Comparison of ENCODE assay signal across 15 mouse cellular contexts in genomic region chr7:45722348-45722713, GRCm38 (mm10). TPM values are rescaled to one million over a fixed set of nuclear protein-coding genes. Genes with fewer than 3 reads are reported as not detected.
DNase-seq lines count a peak whose midpoint lies in the region; ATAC-seq and TF ChIP-seq lines count a peak whose summit lies in the region.
"Had no signal": no experiment of that assay in that cellular context is flagged by ENCODE, and none has a peak within 500 bp of the region (broad histone marks: within the 10 kb centered on the region; RNA-seq: fewer than 3 reads in every experiment).

No protein-coding gene starts in this region.

- intact Hi-C loops in heart, postnatal 14 days (cut with DNase I) = no loop called here

- peak overlapping the region; percentile 21; the same call in 1 of the 2 replicates for H3K9ac ChIP-seq in heart, embryonic 13.5 days
- peak overlapping the region; percentile 45 for H3K9ac ChIP-seq in intestine, postnatal 0 days (ENCODE audit: low read depth, low read length)
- peak overlapping the region; percentile 51; the same call in 1 of the 2 replicates for H3K9ac ChIP-seq in stomach, postnatal 0 days (ENCODE audit: low read length)
- H3K9ac ChIP-seq: forebrain, postnatal 0 days had no signal

- ATAC-seq in heart, embryonic 13.5 days (ENCODE audit: extremely low read depth, insufficient number of reproducible peaks, low FRiP score, low TSS enrichment) = no peak
- ATAC-seq in intestine, postnatal 0 days = 0 out of 2 replicates have a peak, but pooled peaks have one; percentile 1
- ATAC-seq in stomach, postnatal 0 days (ENCODE audit: low FRiP score, low TSS enrichment) = no peak
- ATAC-seq: forebrain, postnatal 0 days had no signal

- WGBS in heart, embryonic 13.5 days = 68% methylated on average over 13 of the region's 13 CpGs
- WGBS in intestine, postnatal 0 days = 52% methylated on average over 13 of the region's 13 CpGs
- 58% methylated on average over 11 of the region's 13 CpGs for WGBS in stomach, postnatal 0 days

- H3K4me2 ChIP-seq in heart, embryonic 13.5 days = no peak overlapping the region
- H3K4me2 ChIP-seq in intestine, postnatal 0 days (replicated peaks; ENCODE audit: low read depth) = peak overlapping the region; percentile 57
- peak overlapping the region; percentile 35 for H3K4me2 ChIP-seq in stomach, postnatal 0 days (replicated peaks; ENCODE audit: low read depth)

- H3K4me3 ChIP-seq in heart, embryonic 13.5 days = no peak overlapping the region
- peak overlapping the region; percentile 80 for H3K4me3 ChIP-seq in testis, adult 2 months (ENCODE audit: control insufficient read depth, low read depth, low read length)
- peak overlapping the region; percentile 33 for H3K4me3 ChIP-seq in intestine, postnatal 0 days (ENCODE audit: low read depth, low read length)
- peak overlapping the region; percentile 27; the same call in 1 of the 2 replicates for H3K4me3 ChIP-seq in stomach, postnatal 0 days (ENCODE audit: low read depth, low read length)

- no peak for TF ChIP-seq EP300 in stomach, postnatal 0 days (optimal IDR thresholded peaks at IDR 0.05)

- DNase-seq in heart, postnatal 14 days = no peak
- DNase-seq in testis, postnatal 10 days (ENCODE audit: low spot score) = no peak
- peak; percentile 50 for DNase-seq in stomach, postnatal 0 days (ENCODE audit: low spot score)
- DNase-seq in urinary bladder, postnatal 4 days (ENCODE audit: low spot score in 2 of 2) = no peak
- no peak for DNase-seq in MN1 (ENCODE audit: low spot score)
- DNase-seq: forebrain, postnatal 0 days had no signal

- H3K36me3 ChIP-seq in heart, embryonic 13.5 days = peaks cover 86% of the 10 kb centered on the region
- H3K36me3 ChIP-seq in testis, adult 2 months (ENCODE audit: control insufficient read depth, insufficient read depth, low read length) = no peaks in the 10 kb centered on the region
- H3K36me3 ChIP-seq in intestine, postnatal 0 days (ENCODE audit: control insufficient read depth, insufficient read depth) = peaks cover 52% of the 10 kb centered on the region
- H3K36me3 ChIP-seq in stomach, postnatal 0 days (ENCODE audit: control insufficient read depth, insufficient read depth, low read length) = peaks cover 22% of the 10 kb centered on the region

- TF ChIP-seq POLR2A in testis, adult 2 months (IDR thresholded peaks at IDR 0.05; ENCODE audit: control insufficient read depth, low read depth, low read length) = no peak; the same call in 1 of the 2 replicates

- H3K27ac ChIP-seq in heart, embryonic 13.5 days (replicated peaks) = no peak overlapping the region
- H3K27ac ChIP-seq in testis, adult 2 months (ENCODE audit: control insufficient read depth, insufficient read depth, low read depth, low read length) = no peak overlapping the region
- peak overlapping the region; percentile 86 for H3K27ac ChIP-seq in intestine, postnatal 0 days (ENCODE audit: low read depth, low read length)
- H3K27ac ChIP-seq in stomach, postnatal 0 days (replicated peaks) = peak overlapping the region; percentile 67

- H3K4me1 ChIP-seq in heart, embryonic 13.5 days = peaks cover 21% of the 10 kb centered on the region
- H3K4me1 ChIP-seq in testis, adult 2 months (ENCODE audit: control insufficient read depth, insufficient read depth, low read length) = peaks cover 6% of the 10 kb centered on the region
- 0 out of 2 replicates have a peak, but pooled peaks cover 2% of the 10 kb centered on the region for H3K4me1 ChIP-seq in intestine, postnatal 0 days (replicated peaks; ENCODE audit: control insufficient read depth, insufficient read depth, low read length)
- H3K4me1 ChIP-seq in stomach, postnatal 0 days (replicated peaks; ENCODE audit: control insufficient read depth, insufficient read depth) = 0 out of 2 replicates have a peak, but pooled peaks cover 2% of the 10 kb centered on the region

- no peaks in the 10 kb centered on the region for H3K9me3 ChIP-seq in heart, embryonic 13.5 days
- no peaks in the 10 kb centered on the region for H3K9me3 ChIP-seq in intestine, postnatal 0 days (ENCODE audit: control insufficient read depth)
- H3K9me3 ChIP-seq in stomach, postnatal 0 days (ENCODE audit: control insufficient read depth, low read length) = no peaks in the 10 kb centered on the region

- no peaks in the 10 kb centered on the region for H3K27me3 ChIP-seq in heart, embryonic 13.5 days (replicated peaks)
- no peaks in the 10 kb centered on the region for H3K27me3 ChIP-seq in testis, adult 2 months (ENCODE audit: control insufficient read depth, insufficient read depth, low read length)
- no peaks in the 10 kb centered on the region for H3K27me3 ChIP-seq in intestine, postnatal 0 days (replicated peaks; ENCODE audit: control insufficient read depth, insufficient read depth, low read length)
- H3K27me3 ChIP-seq in stomach, postnatal 0 days (ENCODE audit: control insufficient read depth, insufficient read depth, low read length) = no peaks in the 10 kb centered on the region
- H3K27me3 ChIP-seq: CH12.LX had no signal

- TF ChIP-seq CTCF in testis, adult 2 months (IDR thresholded peaks at IDR 0.05; ENCODE audit: control insufficient read depth, insufficient read depth, insufficient replicate concordance, low read depth, low read length) = no peak
- TF ChIP-seq CTCF in intestine, postnatal 0 days (IDR thresholded peaks at IDR 0.05; ENCODE audit: low read depth) = peak; percentile 48
- no peak for TF ChIP-seq CTCF in stomach, postnatal 0 days (IDR thresholded peaks at IDR 0.05; ENCODE audit: low read depth)

RNA-seq across cellular contexts. Expression of gene Fam83e, which starts 1.3 kb away (rescaled TPM):
- polyA plus RNA-seq in heart, embryonic 13.5 days (2015; fragmentation: Nextera tagmentation; extraction: Ambion mirVana) = 0.20 and 0.31 TPM in 2 replicates
- total RNA-seq in heart, postnatal 14 days (2021) = under 1 TPM; 0.17 to 0.24 TPM
- 145 and 176 TPM in 2 replicates for polyA plus RNA-seq in testis, adult 2 months (2012; rRNA removed)
- polyA plus RNA-seq in intestine, postnatal 0 days (2015; fragmentation: Nextera tagmentation; extraction: Ambion mirVana) = 16.6 and 16.7 TPM in 2 replicates
- 21.6 and 24.8 TPM in 2 replicates for polyA plus RNA-seq in stomach, postnatal 0 days (2015; fragmentation: Nextera tagmentation; extraction: Ambion mirVana)
- polyA plus RNA-seq: forebrain, postnatal 0 days had no signal

RNA-seq across cellular contexts. Expression of gene Spaca4, which starts 3.3 kb away (rescaled TPM):
- not detected in 2 replicates for polyA plus RNA-seq in heart, embryonic 13.5 days (2015; fragmentation: Nextera tagmentation; extraction: Ambion mirVana)
- total RNA-seq in heart, postnatal 14 days (2021) = not detected
- polyA plus RNA-seq in testis, adult 2 months (2012; rRNA removed) = 589 and 614 TPM in 2 replicates
- 0.17 and 0.22 TPM in 2 replicates for polyA plus RNA-seq in intestine, postnatal 0 days (2015; fragmentation: Nextera tagmentation; extraction: Ambion mirVana)
- 0.39 and 0.56 TPM in 2 replicates for polyA plus RNA-seq in stomach, postnatal 0 days (2015; fragmentation: Nextera tagmentation; extraction: Ambion mirVana)
- total RNA-seq: CH12.LX; forebrain, postnatal 0 days; heart, adult 8-10 months; layer of hippocampus, postnatal 25 days had no signal
- polyA plus RNA-seq: embryonic facial prominence, embryonic 11.5 days; forebrain, postnatal 0 days; liver, embryonic 16.5 days; stomach, embryonic 14.5 days had no signal

RNA-seq across cellular contexts. Expression of gene Sphk2, which starts 4.5 kb away (rescaled TPM):
- 16.7 and 17.5 TPM in 2 replicates for polyA plus RNA-seq in heart, embryonic 13.5 days (2015; fragmentation: Nextera tagmentation; extraction: Ambion mirVana)
- total RNA-seq in heart, postnatal 14 days (2021) = 10 to 100 TPM; 17.5 to 18.8 TPM
- polyA plus RNA-seq in testis, adult 2 months (2012; rRNA removed) = 33.4 and 34.6 TPM in 2 replicates
- 55.1 and 55.9 TPM in 2 replicates for polyA plus RNA-seq in intestine, postnatal 0 days (2015; fragmentation: Nextera tagmentation; extraction: Ambion mirVana)
- polyA plus RNA-seq in stomach, postnatal 0 days (2015; fragmentation: Nextera tagmentation; extraction: Ambion mirVana) = 23.6 and 24.5 TPM in 2 replicates

RNA-seq across cellular contexts. Expression of gene Rpl18, which starts 7.1 kb away (rescaled TPM):
- polyA plus RNA-seq in heart, embryonic 13.5 days (2015; fragmentation: Nextera tagmentation; extraction: Ambion mirVana) = 630 and 695 TPM in 2 replicates
- total RNA-seq in heart, postnatal 14 days (2021) = 100 to 1,000 TPM; 552 to 626 TPM
- 517 and 652 TPM in 2 replicates for polyA plus RNA-seq in testis, adult 2 months (2012; rRNA removed)
- 708 and 740 TPM in 2 replicates for polyA plus RNA-seq in intestine, postnatal 0 days (2015; fragmentation: Nextera tagmentation; extraction: Ambion mirVana)
- 893 and 919 TPM in 2 replicates for polyA plus RNA-seq in stomach, postnatal 0 days (2015; fragmentation: Nextera tagmentation; extraction: Ambion mirVana)

RNA-seq across cellular contexts. Expression of gene Dbp, which starts 17.4 kb away (rescaled TPM):
- 2.2 and 3.5 TPM in 2 replicates for polyA plus RNA-seq in heart, embryonic 13.5 days (2015; fragmentation: Nextera tagmentation; extraction: Ambion mirVana)
- total RNA-seq in heart, postnatal 14 days (2021) = 10 to 100 TPM; 24.7 to 27.1 TPM
- 11.2 and 12.9 TPM in 2 replicates for polyA plus RNA-seq in testis, adult 2 months (2012; rRNA removed)
- polyA plus RNA-seq in intestine, postnatal 0 days (2015; fragmentation: Nextera tagmentation; extraction: Ambion mirVana) = 6.9 and 8.6 TPM in 2 replicates
- 8.8 and 12.6 TPM in 2 replicates for polyA plus RNA-seq in stomach, postnatal 0 days (2015; fragmentation: Nextera tagmentation; extraction: Ambion mirVana)

Comparison
In these comparisons a context has a peak if more than half of its experiments do, and no peak if none do; other contexts are left out.
1. H3K27ac ChIP-seq: peak in intestine, postnatal 0 days (single experiment) and stomach, postnatal 0 days (single experiment); none in heart, embryonic 13.5 days (single experiment) and testis, adult 2 months (single experiment).
2. RNA of gene Fam83e, which starts 1.3 kb away (polyA plus RNA-seq): 145 to 176 TPM in testis, adult 2 months, 21.6 to 24.8 TPM in stomach, postnatal 0 days and 16.6 to 16.7 TPM in intestine, postnatal 0 days; 0.20 to 0.31 TPM in heart, embryonic 13.5 days; every median in the first group is over 10 times any median in the second.
3. RNA of gene Spaca4, which starts 3.3 kb away (polyA plus RNA-seq): 589 to 614 TPM in testis, adult 2 months; 0.39 to 0.56 TPM in stomach, postnatal 0 days, 0.17 to 0.22 TPM in intestine, postnatal 0 days and not detected in heart, embryonic 13.5 days; every median in the first group is over 100 times any median in the second.
4. Peak in every context shown above with its lines, with median percentiles within 50 percentile points of each other: H3K9ac ChIP-seq.